Mouse (Mus musculus) cerebellum, adult (tissue): Measurements from ENCODE around the gene Rapgefl1.
"Not testable (repeated sequence)": the region's sequence is repeated elsewhere in the genome, so short reads cannot be mapped to it uniquely, and the experiment has no call there.

ENCODE experiments used
- ATAC-seq: cut with Nextera tagmentation; 2 replicates; pipeline ENCODE4 v1.9.2; 2017; ENCODE audit warnings: mild to moderate bottlenecking, moderate library complexity, mixed read lengths; ENCODE audit not compliant: insufficient number of reproducible peaks, low FRiP score, low TSS enrichment

The Rapgefl1 gene

GRCm38 (mm10) chr11:98809457-98810290 is 26.9 kb upstream of the Rapgefl1 start:
- peak; percentile 94 for ATAC-seq

DNA sequence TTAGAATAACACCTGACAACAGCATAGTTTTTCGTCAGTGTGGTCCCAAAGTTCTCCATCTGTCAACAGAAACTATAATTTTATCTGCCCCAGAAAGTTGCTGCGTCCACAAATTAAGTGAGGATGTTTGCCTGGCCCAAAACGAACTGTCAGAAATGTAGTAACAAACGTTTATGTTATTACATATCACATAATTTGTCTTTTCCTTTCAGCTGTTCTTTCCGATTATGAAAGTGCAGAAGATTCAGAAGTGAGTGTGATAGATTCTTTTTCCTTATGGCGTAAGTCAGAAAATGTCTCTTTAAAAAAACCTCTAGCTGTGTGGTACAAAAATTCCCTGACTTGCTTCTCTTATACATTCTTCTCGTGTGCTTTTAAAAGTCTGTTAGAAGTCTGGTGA is 25.9 kb upstream of the Rapgefl1 start:
- ATAC-seq = no peak

- no peak for ATAC-seq
Measured at GRCm38 (mm10) chr11:98816706-98817239, 19.8 kb upstream of the Rapgefl1 start.

DNA sequence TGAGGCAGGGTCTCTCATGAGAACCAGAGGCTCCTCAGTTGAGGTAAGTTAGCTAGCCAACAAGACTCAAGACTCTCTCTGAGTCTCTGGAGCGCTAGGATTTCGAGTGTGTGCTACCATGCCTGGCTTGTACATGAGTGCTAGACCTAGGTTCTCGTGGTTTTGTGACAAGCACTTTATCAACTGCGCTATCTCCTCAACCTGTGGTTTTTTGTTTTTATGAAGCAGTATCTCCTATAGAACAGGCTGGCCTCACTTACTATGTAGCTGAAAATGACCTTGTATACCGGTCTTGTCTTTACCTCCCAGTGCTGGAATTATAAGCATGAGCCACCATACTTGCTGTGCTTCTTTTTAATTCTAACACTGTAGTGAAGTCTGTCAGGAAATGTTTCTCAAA is 15.6 kb upstream of the Rapgefl1 start:
- no peak for ATAC-seq

- ATAC-seq = not testable (repeated sequence)
Measured at GRCm38 (mm10) chr11:98826071-98826470, 10.5 kb upstream of the Rapgefl1 start.

- no peak for ATAC-seq
Measured at GRCm38 (mm10) chr11:98827877-98828276, 8.7 kb upstream of the Rapgefl1 start.

GRCm38 (mm10) chr11:98829091-98829775 is 7.4 kb upstream of the Rapgefl1 start:
- ATAC-seq = 0 out of 2 replicates have a peak, but pooled peaks have one; percentile 31

- ATAC-seq = no peak
Measured at GRCm38 (mm10) chr11:98829875-98830274, 6.7 kb upstream of the Rapgefl1 start.

DNA sequence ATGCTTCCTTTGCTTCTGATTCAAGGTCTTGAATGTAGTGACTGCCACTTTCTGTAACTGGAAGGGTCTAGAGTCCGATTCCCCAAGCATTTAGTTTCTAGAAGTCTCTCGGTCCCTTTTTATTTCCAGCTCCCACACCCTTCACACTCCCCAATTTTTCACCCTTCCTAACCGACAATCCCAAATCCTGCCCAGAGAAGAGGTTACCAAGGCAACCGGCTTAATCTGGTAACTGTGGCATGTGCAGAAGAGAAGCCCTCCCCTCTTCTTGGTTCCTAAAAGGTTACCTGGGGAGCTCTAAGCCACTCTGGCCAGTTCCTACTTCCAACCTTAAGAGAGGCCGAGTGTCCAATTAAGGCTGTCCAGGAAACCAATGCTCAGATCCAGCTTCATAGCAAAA is 1.3 kb upstream of the Rapgefl1 start:
- ATAC-seq = no peak

DNA sequence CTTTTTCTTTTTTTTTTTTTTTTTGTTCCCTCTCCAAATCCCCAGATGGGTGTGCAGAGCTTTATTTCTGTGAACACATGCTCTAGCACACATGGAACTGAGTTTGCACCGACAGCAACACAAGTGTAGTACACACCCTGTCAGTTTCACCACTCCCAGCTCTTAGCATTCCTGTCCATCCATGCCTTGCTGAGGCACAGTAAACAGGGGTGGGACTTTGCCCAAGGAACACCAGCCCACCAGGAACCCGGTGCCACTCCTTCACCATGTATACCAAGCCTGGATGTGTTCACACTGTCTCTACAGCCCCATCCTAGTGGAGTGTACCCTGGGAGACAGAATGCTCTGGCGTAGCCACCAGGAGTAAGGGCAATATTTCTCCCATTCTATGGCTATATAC is 860 bp upstream of the Rapgefl1 start:
- no peak for ATAC-seq

- ATAC-seq = no peak
Measured at GRCm38 (mm10) chr11:98836128-98836527, 457 bp upstream of the Rapgefl1 start.

- ATAC-seq = no peak
Measured at GRCm38 (mm10) chr11:98837231-98837704, 683 bp downstream of the Rapgefl1 start.

GRCm38 (mm10) chr11:98837917-98838316 is 1.3 kb downstream of the Rapgefl1 start:
- ATAC-seq = no peak

- no peak for ATAC-seq
Measured at GRCm38 (mm10) chr11:98838512-98838911, 1.9 kb downstream of the Rapgefl1 start.

GRCm38 (mm10) chr11:98839402-98839801 is 2.8 kb downstream of the Rapgefl1 start:
- no peak for ATAC-seq

- no peak for ATAC-seq
Measured at GRCm38 (mm10) chr11:98839897-98840296, 3.3 kb downstream of the Rapgefl1 start.

GRCm38 (mm10) chr11:98846016-98846415 is 9.4 kb downstream of the Rapgefl1 start:
- no peak; the same call in 1 of the 2 replicates for ATAC-seq

DNA sequence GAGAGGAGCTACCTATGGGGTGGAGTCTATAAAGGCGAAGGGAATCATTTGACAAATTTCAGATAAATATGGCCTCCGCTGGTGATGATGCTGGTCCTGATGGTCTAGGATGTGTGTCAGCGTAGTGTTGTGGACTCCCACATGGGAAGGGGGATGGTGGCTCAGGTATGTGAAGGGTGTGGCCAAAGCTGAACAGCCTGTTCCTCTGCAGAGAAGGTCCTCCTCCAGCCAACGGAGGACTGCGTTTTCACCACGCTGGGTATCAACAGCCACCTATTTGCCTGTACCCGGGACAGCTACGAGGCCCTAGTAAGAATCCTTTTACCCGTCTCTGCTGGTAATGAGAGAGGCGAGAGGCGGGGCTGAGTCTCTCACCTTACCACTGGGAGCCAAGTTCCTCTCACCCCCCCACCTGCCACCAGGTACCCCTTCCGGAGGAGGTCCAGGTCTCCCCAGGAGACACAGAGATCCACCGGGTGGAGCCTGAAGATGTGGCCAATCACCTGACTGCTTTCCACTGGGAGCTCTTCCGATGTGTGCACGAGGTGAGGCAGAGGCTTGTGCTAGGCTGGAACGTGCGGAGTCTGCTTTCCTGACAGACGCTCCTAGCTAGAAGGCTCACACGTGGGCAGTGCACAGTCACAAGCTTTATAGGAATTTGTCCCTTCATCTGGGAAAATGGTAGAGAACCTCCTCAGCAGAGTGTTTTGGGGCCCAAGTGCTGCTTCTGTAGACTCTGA is 10.4 kb downstream of the Rapgefl1 start:
- no peak for ATAC-seq

DNA sequence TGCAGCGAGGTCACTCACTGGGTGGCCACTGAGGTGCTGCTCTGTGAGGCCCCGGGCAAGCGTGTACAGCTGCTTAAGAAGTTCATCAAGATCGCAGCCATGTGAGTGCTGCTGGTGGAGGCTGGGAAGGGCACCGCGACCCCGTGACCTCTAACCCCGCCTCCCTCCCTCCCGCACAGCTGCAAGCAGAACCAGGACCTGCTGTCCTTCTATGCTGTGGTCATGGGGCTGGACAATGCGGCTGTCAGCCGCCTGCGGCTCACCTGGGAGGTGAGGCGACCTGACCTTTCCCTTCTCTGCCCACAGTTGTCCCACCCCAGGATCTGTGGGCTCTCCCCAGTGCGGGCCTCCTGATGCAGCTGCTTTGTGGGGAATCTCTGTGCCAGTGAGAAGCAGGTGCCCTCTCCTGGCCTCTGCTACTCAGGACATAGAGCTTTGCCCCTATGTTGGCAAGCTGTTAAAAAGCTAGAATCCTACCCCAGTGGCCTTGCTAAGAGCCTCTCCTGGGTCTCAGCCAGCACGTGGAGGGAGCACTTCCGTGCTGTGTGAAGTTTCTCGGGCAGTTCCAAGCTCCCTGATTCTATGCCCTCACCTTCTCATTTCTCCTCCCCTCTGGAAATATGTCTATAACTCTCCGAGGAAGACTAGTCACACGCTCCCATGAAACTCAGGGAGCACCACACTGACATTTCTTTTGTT is 12.8 kb downstream of the Rapgefl1 start:
- ATAC-seq = no peak
